Mouse (Mus musculus): ENCODE data around the gene Rfng. TPM values are rescaled to one million over a fixed set of nuclear protein-coding genes. Genes with fewer than 3 reads are reported as not detected.

Rfng gene
- total RNA-seq, 1 experiment from 2014 or later = 21.3 TPM

Other genes starting within 250 kb of the Rfng start
- 67.5 and 75.4 TPM in 2 replicates for gene Mcrip1, start 234.5 kb downstream of the Rfng start, total RNA-seq (2021)
- 1.4 TPM in 1 of 2 replicates, not detected in the other for gene Ppp1r27, start 233.1 kb downstream of the Rfng start, total RNA-seq (2021)
- gene P4hb, start 211.0 kb downstream of the Rfng start, total RNA-seq (2021) = 407 and 486 TPM in 2 replicates
- gene Arhgdia, start 202.6 kb downstream of the Rfng start, total RNA-seq (2021) = 333 and 334 TPM in 2 replicates
- 101 and 105 TPM in 2 replicates for gene Alyref, start 185.8 kb downstream of the Rfng start, total RNA-seq (2021)
- gene Anapc11, start 185.8 kb downstream of the Rfng start, total RNA-seq (2021) = 81.5 and 102 TPM in 2 replicates
- gene Npb, start 175.7 kb downstream of the Rfng start, total RNA-seq (2021) = 3.1 TPM in 1 of 2 replicates, not detected in the other
- 344 and 351 TPM in 2 replicates for gene Pcyt2, start 166.3 kb downstream of the Rfng start, total RNA-seq (2021)
- gene Sirt7, start 159.0 kb downstream of the Rfng start, total RNA-seq (2021) = 82.5 and 103 TPM in 2 replicates
- gene Mafg, start 150.6 kb downstream of the Rfng start, total RNA-seq (2021) = 69.7 and 76.5 TPM in 2 replicates
- gene Pycr1, start 140.4 kb downstream of the Rfng start, total RNA-seq (2021) = 1.3 TPM in 2 replicates
- not detected in 2 replicates for gene Myadml2, start 136.0 kb downstream of the Rfng start, total RNA-seq (2021)
- 9.4 and 12.1 TPM in 2 replicates for gene Notum, start 123.0 kb downstream of the Rfng start, total RNA-seq (2021)
- gene Aspscr1, start 111.2 kb downstream of the Rfng start, total RNA-seq (2021) = 83.4 and 112 TPM in 2 replicates
- gene Cenpx, start 70.5 kb downstream of the Rfng start, total RNA-seq (2021) = 52.6 and 54.2 TPM in 2 replicates
- 40.9 and 46.8 TPM in 2 replicates for gene Lrrc45, start 70.3 kb downstream of the Rfng start, total RNA-seq (2021)
- 5.6 and 10.0 TPM in 2 replicates for gene Rac3, start 62.7 kb downstream of the Rfng start, total RNA-seq (2021)
- 59.0 and 82.3 TPM in 2 replicates for gene Dcxr, start 56.9 kb downstream of the Rfng start, total RNA-seq (2021)
- gene Cbr2, start 52.1 kb downstream of the Rfng start, total RNA-seq (2021) = 1.9 and 3.7 TPM in 2 replicates
- 11.4 and 18.7 TPM in 2 replicates for gene Hmga1b, start 21.4 kb downstream of the Rfng start, total RNA-seq (2021)
- 120 and 131 TPM in 2 replicates for gene Gps1, start 65 bp upstream of the Rfng start, total RNA-seq (2021)
- gene Dus1l, start 12.2 kb upstream of the Rfng start, total RNA-seq (2021) = 62.7 and 65.8 TPM in 2 replicates
- 1,301 and 1,518 TPM in 2 replicates for gene Fasn, start 40.3 kb upstream of the Rfng start, total RNA-seq (2021)
- gene Ccdc57, start 148.7 kb upstream of the Rfng start, total RNA-seq (2021) = 12.1 and 13.3 TPM in 2 replicates
- 0.38 and 0.85 TPM in 2 replicates for gene Slc16a3, start 164.3 kb upstream of the Rfng start, total RNA-seq (2021)
- 117 and 144 TPM in 2 replicates for gene Csnk1d, start 207.1 kb upstream of the Rfng start, total RNA-seq (2021)